Mouse (Mus musculus): ENCODE data around the gene Mpo.
A peak's percentile ranks its signal among the peaks of the same experiment; 100 is the strongest.

The Mpo gene

GRCm38 (mm10) chr11:87758161-87758911, 35.0 kb upstream of the Mpo start:
- DNase-seq = no peak

- DNase-seq = no peak
Measured at GRCm38 (mm10) chr11:87758957-87759608, 34.3 kb upstream of the Mpo start.

DNA sequence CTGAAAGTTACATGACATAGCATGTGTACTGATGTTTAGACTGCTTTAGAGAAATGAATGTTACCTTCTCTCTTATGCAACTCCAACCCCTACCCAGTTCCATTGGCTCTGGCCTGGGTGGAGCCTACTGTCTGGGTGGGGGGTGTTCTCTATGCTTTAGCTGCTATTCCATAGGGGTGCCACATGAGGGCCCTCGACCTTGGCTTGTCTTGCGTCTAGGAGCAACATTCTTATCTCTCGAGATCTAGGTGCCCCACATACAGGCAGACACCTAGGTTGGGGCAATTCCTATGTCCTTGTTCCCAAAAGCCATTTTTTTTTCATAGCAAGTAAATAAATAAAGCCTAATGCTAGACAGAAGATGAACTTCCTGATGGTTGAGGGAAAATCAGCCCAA, 33.8 kb upstream of the Mpo start:
- DNase-seq = no peak

DNA sequence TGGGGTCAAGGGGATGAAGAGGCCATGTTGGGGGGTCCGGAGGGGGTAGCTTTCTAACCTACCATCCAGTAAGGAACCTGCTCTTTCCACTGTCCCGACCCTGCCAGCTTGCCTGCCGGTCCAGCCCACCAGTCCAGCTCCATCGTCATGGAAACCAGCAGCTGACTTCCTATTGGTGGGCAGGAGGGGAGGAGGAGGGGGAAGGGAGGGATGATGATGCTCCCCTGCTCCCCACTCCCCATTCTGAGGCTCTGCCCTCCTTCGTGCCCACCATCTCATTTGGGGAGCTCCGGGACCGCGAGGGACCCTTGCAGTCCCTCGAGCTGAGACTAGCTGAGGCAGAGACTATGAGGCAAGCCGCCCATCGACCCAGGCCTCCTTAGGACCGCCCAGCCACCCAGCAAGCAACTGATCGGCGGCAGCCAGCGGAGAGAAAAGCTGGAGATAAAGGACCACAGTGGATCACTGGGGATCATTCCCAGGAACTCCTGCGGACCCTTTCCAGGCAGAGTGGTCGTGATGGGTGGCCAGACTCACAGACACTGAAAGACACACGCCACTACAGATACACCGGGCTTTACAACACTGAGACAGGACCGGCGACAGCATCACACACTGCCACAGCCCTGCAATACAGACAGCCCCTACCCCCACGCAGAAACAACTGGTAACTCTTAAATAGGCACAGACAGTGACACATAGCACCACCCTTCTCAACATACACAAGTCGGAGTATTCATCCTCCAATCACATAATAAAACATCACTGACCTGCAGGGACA, 32.9 kb upstream of the Mpo start, which contains the start of gene Tspoap1:
TSS of gene Tspoap1 (plus strand) at position 241 of the 781 bp plus-strand sequence.
- no peak for DNase-seq

DNA sequence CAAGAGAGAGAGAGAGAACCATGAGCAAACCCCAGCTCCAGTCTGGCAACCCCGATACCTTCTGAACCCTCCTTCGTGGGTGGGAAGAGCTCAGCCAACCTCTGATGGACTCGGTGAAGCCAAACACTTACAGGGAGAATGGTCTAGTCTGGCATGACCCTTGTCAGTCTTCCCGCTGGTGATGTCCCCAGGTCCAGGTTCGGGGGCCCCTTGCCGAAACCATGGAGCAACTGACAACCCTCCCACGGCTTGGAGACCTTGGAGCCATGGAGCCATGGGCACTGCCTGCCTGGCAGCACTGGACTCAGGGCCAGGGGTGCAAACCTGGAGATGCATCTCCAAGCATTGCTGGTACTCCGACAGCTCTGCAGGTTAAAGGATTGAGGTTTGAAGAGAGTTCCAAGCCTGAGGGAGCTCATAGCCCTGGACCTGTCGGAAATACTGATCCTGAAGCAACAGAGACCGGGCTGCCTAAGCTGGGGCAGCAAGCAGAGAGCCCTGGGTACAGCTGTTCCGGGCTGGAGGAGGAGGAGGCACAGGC, 32.1 kb upstream of the Mpo start:
- DNase-seq = no peak

DNA sequence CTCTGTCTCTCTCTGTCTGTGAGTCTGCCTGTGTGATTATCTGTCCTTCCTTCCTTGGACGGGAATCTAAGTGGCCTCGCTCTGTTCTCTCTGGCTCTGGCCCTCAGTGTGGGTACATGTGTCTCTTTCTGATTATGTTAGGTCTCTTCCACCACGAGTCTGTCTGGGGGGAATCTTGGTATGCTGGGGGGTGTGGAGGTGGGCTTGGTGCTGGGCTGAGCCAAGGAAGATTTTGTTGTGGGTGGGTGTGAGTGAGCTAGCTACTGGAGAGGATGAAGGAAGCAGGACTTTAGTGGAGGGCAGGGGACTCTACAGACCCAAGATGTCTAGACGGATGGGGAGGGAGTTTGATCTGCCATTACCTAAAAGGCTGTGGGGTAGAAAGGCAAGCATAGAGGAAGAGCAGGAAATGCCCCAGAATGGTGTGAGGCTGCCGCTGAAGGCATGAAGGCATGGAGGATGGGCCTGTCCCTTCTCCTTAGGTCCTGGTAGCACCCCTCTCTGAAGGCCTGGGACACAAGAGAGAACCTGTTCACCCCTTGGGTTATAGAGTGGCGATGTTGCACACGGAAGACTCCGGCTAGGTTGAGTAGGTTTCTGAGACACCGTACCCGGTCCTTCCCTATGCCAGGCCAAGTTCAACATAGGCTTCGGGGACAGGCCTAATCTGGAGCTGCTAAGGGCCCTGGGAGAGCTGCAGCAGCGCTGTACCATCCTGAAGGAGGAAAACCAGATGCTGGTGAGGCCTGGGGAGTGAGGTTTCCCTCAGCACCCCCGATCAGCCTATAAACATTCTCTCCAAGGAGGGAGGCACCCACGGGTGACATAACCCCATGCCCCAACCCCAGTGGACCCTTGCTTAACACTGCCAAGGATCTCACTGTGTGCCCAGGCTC, 31.3 kb upstream of the Mpo start:
- DNase-seq = no peak

DNA sequence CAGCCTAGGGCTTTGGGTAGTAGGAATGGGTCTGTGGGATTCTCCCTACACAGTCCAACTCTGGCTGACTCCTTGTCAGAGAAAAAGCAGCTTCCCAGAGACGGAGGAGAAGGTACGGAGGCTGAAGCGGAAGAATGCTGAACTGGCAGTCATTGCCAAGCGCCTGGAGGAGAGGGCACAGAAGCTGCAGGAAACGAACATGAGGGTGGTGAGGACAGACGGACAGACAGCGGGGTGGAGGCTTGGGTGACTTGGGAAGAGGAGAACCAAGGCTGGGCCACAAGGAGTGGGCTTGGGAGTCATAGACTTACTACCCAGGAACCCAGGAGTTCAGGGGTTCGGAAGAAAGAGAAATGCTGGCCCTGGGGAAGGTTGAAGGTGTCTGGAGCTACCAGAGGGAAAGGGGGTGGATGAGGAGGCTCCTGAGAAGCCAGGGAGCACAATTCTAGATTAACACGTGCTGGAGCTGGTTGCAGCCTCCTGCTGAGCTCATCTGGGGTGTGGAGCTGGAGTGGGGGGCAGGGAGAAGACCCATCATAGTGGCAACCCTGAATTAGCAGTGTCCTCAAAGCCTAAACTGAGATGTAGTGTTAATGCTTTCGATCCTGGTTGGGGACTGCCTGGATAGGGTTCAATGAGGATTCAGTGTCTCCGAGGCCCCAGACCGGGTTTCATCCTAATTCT, 30.5 kb upstream of the Mpo start:
- DNase-seq = no peak

- peak; percentile 67 for DNase-seq
Measured at GRCm38 (mm10) chr11:87763511-87763987, 29.8 kb upstream of the Mpo start.

DNA sequence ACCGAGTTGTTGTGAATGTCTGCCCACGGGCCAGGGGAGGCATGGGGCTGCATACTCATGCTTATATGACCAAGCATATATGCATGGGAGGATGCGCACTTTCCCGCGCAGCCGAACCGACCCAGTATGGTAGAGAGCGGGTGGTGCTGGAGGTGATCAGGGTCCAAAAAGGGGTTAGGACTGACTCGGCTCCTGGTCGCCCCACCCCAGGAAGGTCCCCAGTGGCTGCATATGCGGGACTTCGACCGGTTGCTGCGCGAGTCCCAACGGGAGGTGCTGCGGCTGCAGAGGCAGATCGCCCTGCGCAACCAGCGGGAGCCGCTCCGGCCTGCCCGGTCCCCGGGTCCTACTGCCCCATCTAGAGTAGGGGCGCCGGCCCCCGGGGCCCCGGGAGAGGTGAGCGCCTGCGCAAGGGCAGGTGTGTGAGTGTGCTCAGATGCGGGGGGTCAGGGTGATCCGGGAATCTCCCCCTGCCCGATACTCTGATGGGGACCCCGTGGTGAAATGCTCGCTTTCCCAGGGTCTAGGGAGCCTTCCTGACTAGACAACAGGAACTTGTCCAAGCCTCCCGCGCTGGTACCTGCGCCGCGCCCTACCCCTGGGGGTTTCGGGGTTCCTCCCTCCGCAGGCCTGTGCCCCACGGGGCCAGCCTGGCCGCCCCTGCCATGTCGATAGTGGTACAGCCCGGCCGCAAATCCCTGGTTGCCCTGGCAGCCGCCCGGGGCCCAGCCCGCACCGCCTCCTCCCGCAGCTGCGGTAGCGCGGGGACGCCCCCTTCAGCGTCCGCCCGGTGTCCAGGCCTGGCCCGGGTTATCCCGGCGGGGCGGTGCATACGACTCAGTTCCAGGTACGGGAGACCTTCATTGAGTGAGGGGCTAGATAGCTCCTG, 29.1 kb upstream of the Mpo start:
- peak; percentile 28 for DNase-seq

DNA sequence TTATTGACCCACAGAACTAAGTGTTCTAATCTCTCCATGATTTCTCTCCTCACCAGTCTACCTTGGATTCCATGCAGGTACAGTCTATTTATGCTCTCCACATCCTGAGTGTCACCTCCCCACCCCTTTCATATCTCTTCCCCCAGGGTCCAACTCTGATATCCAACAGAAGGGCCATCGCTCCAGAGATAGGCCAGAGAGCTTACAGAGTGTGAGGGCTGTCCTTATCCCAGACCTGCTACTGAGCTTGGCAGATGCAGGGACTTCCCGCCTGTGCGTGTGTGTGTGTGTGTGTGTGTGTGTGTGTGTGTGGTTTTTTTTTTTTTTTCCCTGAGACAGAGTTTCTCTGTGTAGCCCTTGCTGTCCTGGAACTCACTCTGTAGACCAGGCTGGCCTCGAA, 24.6 kb upstream of the Mpo start:
- no peak for DNase-seq

DNA sequence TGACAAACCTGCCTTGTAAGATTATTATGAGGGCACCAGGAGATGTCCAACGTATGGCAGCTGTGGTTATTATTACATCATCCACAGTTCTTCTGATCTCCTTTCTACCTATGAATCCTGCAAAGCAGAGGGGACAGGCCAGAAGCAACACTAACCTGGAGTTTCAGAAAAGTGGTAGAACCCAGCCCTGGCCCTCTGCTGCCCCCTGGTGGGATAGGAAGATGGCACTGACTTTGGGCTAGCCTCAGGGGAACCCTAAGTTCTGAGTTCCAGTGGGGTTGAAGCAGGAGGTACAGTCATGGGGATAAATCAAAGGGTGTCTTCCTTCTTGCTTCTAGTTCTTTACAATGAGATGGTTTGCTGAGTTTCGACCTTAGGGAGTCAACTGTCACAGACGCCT, 22.4 kb upstream of the Mpo start:
- peak; percentile 50 for DNase-seq

GRCm38 (mm10) chr11:87772354-87772753, 21.0 kb upstream of the Mpo start:
- DNase-seq = no peak

- DNase-seq = peak; percentile 95
Measured at GRCm38 (mm10) chr11:87778100-87778765, 15.1 kb upstream of the Mpo start.

- DNase-seq = no peak
Measured at GRCm38 (mm10) chr11:87778915-87779314, 14.5 kb upstream of the Mpo start.

DNA sequence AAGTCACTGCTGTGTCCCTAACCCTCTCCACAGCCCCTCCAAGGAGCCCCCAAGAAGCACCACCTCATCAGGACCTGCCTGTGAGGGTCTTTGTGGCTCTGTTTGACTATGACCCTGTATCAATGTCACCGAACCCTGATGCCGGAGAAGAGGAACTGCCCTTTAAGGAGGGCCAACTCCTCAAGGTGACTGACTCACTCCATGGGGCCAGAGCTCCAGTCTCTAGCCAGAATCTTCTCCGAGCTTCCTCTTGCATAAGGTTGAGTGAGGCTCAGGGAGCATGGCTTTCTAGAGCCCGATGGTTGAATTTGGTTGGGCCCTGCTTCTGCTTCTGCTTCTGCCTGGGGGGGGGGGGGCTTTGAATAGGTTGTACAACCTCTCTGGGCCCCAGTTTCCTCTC, 14.0 kb upstream of the Mpo start:
- DNase-seq = no peak

GRCm38 (mm10) chr11:87780130-87780529, 13.3 kb upstream of the Mpo start:
- no peak for DNase-seq

GRCm38 (mm10) chr11:87790088-87790487, 3.3 kb upstream of the Mpo start:
- no peak for DNase-seq

DNA sequence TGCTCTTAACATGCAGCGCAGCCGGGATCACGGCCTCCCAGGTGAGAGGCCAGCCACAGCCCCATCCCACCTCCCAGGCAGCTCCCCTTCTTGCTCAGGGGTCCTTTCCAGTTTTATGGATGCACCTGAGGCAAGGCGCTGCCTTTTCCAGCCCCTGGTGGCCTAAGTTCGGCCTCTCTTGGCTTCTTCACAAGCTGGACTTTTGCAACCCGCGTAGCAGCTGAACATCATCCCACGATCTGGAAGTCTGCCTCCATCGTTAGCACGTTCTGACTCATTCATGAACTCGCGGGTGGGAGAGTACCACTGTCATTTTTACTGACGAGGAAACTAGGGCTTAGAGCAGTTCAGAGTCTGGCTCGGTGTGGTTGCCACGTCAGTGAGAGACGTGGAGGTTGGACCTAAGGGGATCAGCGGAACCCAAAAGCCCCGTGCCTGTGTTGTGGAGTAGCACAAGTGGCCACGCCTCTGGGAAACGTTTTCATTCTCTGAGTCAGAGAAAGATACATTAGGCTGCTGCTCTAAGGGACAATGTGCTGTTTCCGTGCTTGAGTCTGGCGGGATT, 8.4 kb downstream of the Mpo start:
- no peak for DNase-seq

DNA sequence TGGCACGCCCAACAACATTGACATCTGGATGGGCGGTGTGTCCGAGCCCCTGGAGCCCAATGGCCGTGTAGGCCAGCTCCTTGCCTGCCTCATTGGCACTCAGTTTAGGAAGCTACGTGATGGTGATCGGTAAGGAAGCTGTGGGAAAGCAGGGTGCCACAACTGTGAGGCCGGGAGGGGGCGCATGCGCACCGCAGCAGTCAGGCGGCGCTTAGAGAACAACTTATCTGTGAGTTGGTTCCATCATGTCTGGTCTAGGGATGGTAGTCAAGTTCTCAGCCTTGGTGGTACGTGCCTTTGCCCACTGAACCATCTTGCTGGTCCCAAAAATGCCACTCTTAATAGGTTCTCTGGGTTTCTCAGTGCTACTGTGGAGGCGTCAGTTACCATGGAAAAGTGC, 9.2 kb downstream of the Mpo start:
- no peak for DNase-seq

DNA sequence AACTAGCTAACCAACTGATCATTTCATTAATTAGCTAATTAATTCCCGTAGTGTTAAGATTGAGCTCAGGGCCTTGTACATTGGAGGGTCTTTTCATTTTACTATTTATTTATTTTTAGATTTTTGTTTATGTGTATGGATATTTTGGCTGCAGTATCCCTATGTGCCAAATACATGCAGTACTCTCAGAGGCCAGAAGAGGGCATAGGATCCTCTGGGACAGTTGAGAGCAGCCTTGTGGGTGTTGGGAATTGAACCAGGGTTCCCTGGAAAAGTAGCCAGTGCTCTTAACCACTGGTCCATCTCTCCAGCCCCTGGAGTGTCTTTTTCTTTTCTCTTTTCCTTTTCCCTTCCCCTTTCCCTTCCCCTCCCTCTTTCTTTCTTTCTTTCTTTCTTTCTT, 12.1 kb downstream of the Mpo start:
- no peak for DNase-seq
